Mouse (Mus musculus) cerebellum, adult 2 months (tissue): ENCODE data around the gene Rbm11. TPM values are rescaled to one million over a fixed set of nuclear protein-coding genes. Genes with fewer than 3 reads are reported as not detected.
A peak's percentile ranks its signal among the peaks of the same experiment; 100 is the strongest.

ENCODE experiments used
- DNase-seq, 2 experiments: peaks; one replicate each; pipeline ENCODE4 v3.0.0; 2021
- H3K27ac ChIP-seq: fragments of 200-500 bp; 2 replicates; pipeline ENCODE4 v1.5.1; 2012; ENCODE audit warnings: low read length, control low read depth, inconsistent platforms; ENCODE audit not compliant: insufficient read depth
- H3K27me3 ChIP-seq: fragments of 200-500 bp; 2 replicates; pipeline ENCODE4 v1.6.1; 2012; ENCODE audit warnings: inconsistent platforms, mild to moderate bottlenecking, low read length, moderate library complexity; ENCODE audit not compliant: control insufficient read depth, insufficient read depth
- H3K4me1 ChIP-seq: fragments of 200-500 bp; 2 replicates; pipeline ENCODE4 v1.6.1; 2011; ENCODE audit warnings: low read length; ENCODE audit not compliant: control insufficient read depth, insufficient read depth
- H3K4me3 ChIP-seq: fragments of 200-500 bp; replicated peaks from 2 replicates; pipeline ENCODE3; 2011; ENCODE audit warnings: mild to moderate bottlenecking, low read depth, low read length, control low read depth; ENCODE audit not compliant: insufficient read depth
- CTCF ChIP-seq: fragments of 200-500 bp; IDR thresholded peaks from 2 replicates; pipeline ENCODE4 v1.5.1; 2011; ENCODE audit warnings: low read depth, mild to moderate bottlenecking, control low read depth, low read length, moderate library complexity, borderline replicate concordance; ENCODE audit not compliant: insufficient read depth
- POLR2A ChIP-seq: fragments of 200-500 bp; IDR thresholded peaks from 2 replicates; pipeline ENCODE4 v1.6.1; 2011; ENCODE audit warnings: low read length, control low read depth, borderline replicate concordance; ENCODE audit not compliant: insufficient read depth
- WGBS: fragments of 180-500 bp; shearing (Covaris S2); methylation state at CpG from one replicate; pipeline ENCODE4 v1.1.7; 2018; 5-methylcytosine and 5-hydroxymethylcytosine counted together
- polyA plus RNA-seq: library from polyadenylated mRNA; depleted of rRNA; stranded (reverse); fragments of >200 nt; gene quantifications from 2 replicates; pipeline ENCODE4 v1.2.3, GENCODE M21; 2012; rRNA removed

The Rbm11 gene
- polyA plus RNA-seq, 1 experiment, result 3.6 TPM

GRCm38 (mm10) chr16:75606415-75606814, 13.8 kb downstream of the Rbm11 start:
- Histone ChIP-seq H3K27ac (no peak overlapping the region), H3K4me1 (no peaks in the 10 kb centered on the region), H3K27me3 (no peaks in the 10 kb centered on the region), H3K4me3 (no peak overlapping the region)
- 87% methylated on average over 1 of the region's 1 CpGs for WGBS
- TF ChIP-seq CTCF, result no peak
- TF ChIP-seq POLR2A, result no peak
- no peak for DNase-seq

- no peaks in the 10 kb centered on the region for H3K4me1 ChIP-seq
Observed at GRCm38 (mm10) chr16:75612561-75612960, 19.9 kb downstream of the Rbm11 start.

GRCm38 (mm10) chr16:75617651-75618349, 25.2 kb downstream of the Rbm11 start:
- TF ChIP-seq CTCF (no peak; the same call in 1 of the 2 replicates), POLR2A (no peak)

More at GRCm38 (mm10) chr16:75612561-75612960, 19.9 kb downstream of the Rbm11 start:
- Histone ChIP-seq H3K27me3 (no peaks in the 10 kb centered on the region), H3K27ac (no peak overlapping the region), H3K4me3 (no peak overlapping the region)
- DNase-seq, result no peak
- TF ChIP-seq CTCF, result no peak
- TF ChIP-seq POLR2A, result no peak

GRCm38 (mm10) chr16:75627862-75628261, 35.2 kb downstream of the Rbm11 start:
- no peak for TF ChIP-seq POLR2A
- TF ChIP-seq CTCF, result no peak
- no peaks in the 10 kb centered on the region for H3K27me3 ChIP-seq
- WGBS, result 93% methylated on average over 2 of the region's 2 CpGs
- no peak for DNase-seq
- no peak overlapping the region for H3K27ac ChIP-seq
- no peaks in the 10 kb centered on the region for H3K4me1 ChIP-seq
- no peak overlapping the region for H3K4me3 ChIP-seq

More at GRCm38 (mm10) chr16:75617651-75618349, 25.2 kb downstream of the Rbm11 start:
- no peaks in the 10 kb centered on the region for H3K4me1 ChIP-seq
- H3K27ac ChIP-seq, result no peak overlapping the region
- no peak overlapping the region for H3K4me3 ChIP-seq
- DNase-seq, result peak in 1 of 2 experiments; percentile 10
- WGBS, result 69% methylated on average over 2 of the region's 2 CpGs
- H3K27me3 ChIP-seq, result no peaks in the 10 kb centered on the region

Other genes with a start within 250 kb of the Rbm11 start
- gene Lipi, start 6.8 kb upstream of the Rbm11 start, polyA plus RNA-seq, result not detected in 2 replicates
- gene Hspa13, start 174.3 kb downstream of the Rbm11 start, polyA plus RNA-seq, result 14.9 and 15.4 TPM in 2 replicates